Mouse (Mus musculus) urinary bladder, postnatal 14 days (tissue): Measurements from ENCODE around the gene Tmem63c.
A peak's percentile ranks its signal among the peaks of the same experiment; 100 is the strongest.

Source experiments
- DNase-seq: peaks from one replicate; pipeline ENCODE4 v3.0.0; 2021; ENCODE audit warnings: low spot score

The Tmem63c gene

GRCm38 (mm10) chr12:87021040-87021439 is at the start of gene Tmem63c:
Tmem63c (plus strand) TSS chr12:87021340.
- DNase-seq, result no peak

DNA sequence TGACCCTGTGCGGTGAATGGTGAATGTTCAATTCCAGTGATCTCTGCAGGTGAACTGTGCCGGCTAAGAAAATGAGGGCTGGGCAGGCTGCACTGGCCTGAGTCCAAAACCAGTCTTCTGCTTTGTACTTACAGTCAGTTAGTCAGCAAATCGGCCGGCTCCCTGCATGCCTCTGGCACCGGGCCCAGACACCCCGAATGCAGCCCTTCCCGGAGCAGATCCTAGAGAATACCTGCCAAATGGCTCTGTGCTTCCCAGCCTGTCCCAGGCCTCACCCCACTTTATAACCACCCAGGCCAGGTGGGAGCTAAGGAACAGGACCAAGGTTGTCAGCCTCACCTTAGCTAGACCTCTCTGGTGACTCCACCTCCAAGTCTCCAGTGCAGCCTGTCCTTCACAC is 47.9 kb upstream of the Tmem63c start:
- peak; percentile 82 for DNase-seq

DNA sequence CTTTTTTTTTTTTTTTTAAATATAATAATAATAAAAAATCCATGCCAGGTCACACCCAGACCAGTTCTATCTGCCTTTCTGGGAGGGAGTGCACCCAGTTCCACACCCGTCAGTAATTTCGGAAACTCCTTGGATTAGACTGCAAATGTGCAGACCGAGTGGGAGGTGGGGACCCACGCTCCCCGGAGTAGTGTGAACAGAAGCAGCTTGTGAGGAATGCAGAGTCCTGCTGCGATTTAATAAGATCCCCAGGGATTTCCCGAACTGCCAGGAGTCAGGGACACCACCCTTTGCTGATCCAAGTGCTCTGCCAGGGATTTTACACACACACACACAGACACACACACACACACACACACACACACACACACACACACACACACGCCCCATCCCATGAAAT is 47.4 kb upstream of the Tmem63c start:
- DNase-seq, result no peak

GRCm38 (mm10) chr12:86974387-86975288 is 46.5 kb upstream of the Tmem63c start:
- peak; percentile 70 for DNase-seq

DNA sequence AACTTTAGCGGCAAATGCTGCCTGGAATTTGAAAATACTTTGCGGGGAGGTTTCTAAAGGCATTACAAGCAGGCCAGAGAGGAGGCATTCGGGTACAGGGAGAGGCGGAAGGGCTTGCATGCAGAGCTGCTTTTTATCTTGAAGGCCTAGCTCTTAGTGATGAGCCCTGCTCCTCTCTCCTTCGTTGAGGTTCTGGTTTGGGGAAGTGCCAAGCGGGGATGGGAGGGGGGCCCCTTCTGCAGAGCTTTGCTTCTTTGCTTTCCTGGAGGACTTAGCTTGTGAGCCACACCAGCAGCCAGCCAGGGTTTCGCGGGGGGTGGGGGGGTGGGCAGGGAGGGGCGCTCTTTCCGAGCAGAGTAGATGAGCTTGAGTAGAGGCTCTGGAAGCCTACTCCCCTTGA is 45.4 kb upstream of the Tmem63c start:
- no peak for DNase-seq

DNA sequence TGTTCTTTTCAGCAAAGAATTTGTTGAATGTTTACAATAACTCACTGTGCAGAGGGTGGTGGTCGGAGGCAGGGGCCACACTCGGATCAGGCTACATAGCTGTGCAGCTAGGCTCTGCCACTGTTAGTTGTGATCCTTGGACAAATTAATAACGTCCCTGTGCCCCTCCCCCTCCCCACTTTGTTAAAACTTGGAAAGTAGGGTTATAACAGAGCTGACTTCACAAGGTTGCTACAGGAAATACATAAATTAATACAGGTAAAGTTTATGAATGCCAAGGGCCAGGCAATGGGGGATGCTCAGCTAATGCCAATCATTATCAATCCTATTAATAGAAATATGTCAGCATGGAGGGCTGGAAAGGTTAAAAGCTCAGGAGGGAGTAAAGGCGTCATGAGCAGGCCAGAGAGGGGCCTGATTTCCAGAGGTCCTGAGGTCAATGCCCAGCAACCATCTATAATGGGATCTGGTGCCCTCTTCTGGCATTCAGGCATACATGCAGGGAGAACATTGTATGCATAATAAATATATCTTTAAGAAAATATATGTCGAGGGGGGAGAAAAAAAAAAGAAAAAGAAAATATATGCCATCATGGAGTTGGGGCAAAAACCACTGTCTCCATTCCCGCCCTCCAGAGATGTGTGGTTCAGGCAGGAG is 44.5 kb upstream of the Tmem63c start:
- no peak for DNase-seq

- DNase-seq, result peak; percentile 28
These were observed 43.3 kb upstream of the Tmem63c start for GRCm38 (mm10) chr12:86977833-86978232.

DNA sequence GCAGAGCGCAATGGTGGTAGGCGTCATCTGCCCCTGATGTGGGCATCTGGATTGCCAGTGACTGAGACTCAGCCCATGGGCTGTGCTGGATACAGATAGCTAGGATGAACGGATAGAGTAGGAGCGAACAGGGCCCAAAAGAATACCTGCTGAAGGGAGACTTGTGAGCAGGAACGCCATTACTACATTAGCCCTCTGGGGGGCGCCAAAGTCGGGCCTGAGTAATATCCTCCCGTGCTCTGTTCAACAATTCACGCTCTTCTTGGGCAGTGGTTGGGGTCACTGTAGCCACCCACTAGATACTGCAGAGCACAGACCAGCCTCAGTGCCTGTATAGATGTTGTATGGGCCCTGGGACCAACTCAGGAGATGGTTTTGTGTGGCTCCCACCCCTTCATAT is 40.0 kb upstream of the Tmem63c start:
- DNase-seq, result no peak

GRCm38 (mm10) chr12:86983470-86984193 is 37.5 kb upstream of the Tmem63c start:
- DNase-seq, result peak; percentile 55

- DNase-seq, result peak; percentile 60
These were observed 37.0 kb upstream of the Tmem63c start for GRCm38 (mm10) chr12:86984194-86984555.

- no peak for DNase-seq
These were observed 34.6 kb upstream of the Tmem63c start for GRCm38 (mm10) chr12:86986562-86986961.

DNA sequence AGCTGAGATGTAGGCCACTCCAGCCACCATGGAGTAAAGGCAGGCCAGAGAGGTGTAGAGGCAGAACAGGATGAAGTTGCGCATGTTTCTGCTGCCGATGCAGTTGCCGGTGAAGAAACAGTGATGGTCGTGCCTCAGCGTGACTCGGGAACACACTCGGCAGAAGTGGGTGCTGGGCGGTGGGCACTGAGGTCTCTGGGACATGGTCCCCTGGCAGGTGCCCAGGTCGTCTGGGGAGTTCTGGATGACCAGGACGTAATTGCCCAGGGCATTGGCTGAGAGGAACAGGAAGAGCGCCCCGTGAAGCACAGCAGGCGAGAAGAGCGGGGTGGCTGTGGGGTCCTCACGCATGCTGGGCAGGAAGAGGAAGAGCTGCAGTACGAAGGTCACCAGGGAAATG is 32.9 kb upstream of the Tmem63c start:
- no peak for DNase-seq

DNA sequence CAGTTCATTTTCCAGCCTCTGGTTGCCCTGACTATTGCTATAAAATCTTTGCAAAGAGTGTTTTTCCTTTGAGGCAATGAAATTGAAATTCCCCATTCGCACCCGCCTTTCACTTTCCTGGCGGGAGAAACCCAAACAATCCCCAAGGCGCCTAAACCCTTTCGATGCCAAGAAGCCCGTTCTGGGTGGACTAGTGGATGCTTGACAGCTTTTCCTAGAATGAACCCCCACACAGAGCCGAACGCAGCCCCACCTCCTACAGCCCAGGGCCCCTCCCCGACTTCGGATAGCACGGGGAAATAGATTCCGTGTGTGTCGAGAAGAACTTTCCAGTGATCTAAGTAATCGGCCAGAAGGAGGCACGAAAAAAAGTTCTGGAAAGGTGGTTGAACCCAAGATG is 31.8 kb upstream of the Tmem63c start:
- no peak for DNase-seq

DNA sequence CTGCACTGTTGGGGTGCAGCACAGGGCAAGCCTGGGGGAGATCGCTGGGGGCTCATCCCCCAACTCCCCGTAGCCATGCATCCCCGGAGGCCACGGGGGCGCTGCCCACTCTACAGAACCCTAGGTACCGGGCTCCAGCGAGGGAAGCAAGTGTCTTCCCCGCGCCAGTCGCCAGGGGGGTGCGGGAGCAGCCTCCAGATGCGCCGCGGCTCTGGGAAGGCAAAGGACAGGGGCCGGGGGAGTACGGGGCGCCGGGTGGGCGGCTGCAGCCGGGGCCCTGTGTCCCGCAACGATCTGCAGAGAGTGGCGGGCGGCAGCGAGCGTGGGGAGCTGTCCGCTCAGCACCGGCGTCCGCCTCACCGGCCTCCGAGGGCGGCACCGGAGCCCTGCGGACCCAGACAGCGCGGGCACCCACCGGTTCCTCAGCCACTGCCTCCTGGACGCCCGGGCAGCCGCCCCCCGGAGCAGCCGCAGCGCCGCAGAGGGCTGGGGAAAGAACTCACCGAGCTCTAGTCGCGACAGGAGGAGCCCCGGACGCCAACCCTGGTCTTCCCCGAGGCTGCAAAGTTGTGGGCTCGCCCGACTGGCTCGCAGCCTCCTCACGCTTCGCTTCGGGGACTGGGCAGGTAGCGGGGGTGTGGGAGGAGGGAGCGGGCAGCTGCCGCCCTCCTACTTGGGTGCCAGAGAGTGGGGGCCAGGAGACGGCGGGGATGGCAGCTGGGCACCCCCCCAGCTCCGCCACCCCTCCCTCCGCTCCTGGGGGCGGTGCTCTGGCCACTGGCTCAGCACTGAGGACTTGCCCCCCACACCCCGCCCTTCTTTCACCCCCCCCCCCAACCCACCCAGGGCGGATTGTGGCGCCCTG is 31.0 kb upstream of the Tmem63c start, which contains the start of gene Zdhhc22:
Gene Zdhhc22, minus strand, starts transcription at position 541 of the 865 bp plus-strand sequence.
- peak; percentile 30 for DNase-seq

DNA sequence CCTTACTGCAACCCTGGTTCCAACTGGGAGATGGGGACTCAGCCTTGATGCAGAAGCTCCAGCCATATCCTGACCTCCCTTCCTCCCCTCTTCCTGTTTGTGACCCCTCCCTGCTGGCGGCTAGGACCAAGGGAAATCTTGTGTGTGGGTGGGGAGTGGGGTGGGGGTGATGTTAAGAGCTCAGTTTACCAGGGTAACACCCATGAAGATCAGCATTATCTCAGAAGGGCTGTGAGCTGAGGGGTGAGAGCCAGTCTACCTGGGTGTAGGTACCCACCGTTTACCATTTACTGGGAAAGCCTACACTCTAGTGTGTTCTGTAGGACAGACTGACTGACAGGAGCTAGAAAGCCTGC is 30.4 kb upstream of the Tmem63c start:
- DNase-seq, result no peak

DNA sequence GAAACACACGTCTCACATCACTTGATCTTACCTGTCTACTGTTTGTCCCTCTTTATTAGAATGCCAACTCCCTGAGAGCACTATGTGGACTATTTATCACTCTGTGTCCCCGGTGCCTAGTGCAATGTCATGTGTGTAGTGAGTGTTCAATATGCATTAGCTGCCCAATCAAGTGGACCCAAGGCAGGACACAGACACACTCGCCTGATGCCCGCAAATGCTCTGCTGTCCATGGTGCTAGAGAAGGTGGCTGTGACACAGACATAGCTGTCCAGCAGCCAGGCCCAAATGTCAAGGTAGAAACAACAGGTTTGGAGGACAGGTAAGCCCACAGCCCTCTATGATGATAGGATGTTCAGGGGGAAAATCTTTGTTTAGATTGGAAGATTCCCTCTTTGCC is 27.0 kb upstream of the Tmem63c start:
- DNase-seq, result no peak

DNA sequence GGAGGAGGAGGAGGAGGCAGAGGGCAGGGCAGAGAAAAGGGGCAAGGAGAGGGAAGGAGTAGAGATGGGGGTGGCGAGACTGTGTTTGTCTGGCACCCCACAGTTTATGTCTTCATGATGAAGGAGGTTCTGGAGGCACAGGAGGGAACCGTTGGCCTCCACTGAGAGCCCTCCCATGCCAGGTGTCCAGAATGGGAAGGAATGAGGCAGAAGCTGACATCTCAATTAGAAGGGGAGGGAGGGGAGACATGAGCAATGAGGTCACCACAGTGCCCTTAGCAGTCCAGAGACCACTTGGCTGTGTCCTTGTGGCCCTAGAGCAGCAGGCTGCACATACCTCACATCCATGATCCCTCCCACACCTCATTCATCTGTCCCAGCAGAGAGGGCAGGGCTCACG is 26.4 kb upstream of the Tmem63c start:
- DNase-seq, result no peak

GRCm38 (mm10) chr12:86995931-86996330 is 25.2 kb upstream of the Tmem63c start:
- no peak for DNase-seq

GRCm38 (mm10) chr12:86998699-86999098 is 22.4 kb upstream of the Tmem63c start:
- DNase-seq, result no peak

- DNase-seq, result no peak
These were observed 21.8 kb upstream of the Tmem63c start for GRCm38 (mm10) chr12:86999283-86999820.

DNA sequence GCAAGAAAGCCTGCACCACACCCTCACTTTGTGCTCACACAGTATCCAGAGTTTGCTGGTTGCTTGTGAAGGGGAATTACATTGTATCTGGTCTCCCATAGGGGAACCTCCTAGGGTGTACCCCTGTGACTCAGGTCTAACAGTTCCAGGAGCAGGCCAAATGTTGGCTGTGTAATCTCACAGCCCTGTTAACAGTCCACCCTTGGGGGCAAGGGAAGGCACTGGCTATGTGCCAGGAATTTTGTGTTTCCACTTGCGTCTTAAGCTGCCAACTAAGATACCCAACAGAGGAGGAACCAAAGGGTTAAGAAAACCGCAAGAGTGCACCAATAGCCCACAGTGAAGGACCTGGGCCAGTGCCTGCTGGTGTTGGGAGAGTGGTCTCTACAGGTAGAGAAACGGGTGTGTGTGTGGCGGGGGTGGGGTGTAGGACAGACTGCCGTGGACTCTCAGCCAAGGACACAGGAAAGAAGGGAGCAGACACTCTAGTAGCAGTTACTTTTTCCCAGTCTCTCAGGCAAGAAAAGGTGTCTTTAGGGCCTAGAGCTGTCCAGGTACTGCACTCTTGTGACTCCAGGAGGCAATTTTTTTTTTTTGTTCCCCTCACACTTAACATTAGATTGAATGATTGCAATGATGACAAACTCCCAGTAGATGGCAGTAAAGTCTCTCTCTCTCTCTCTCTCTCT is 20.8 kb upstream of the Tmem63c start:
- DNase-seq, result no peak
